Comparison of ENCODE assay signal across 8 mouse cellular contexts in genomic region chr15:59864746-59865499, GRCm38 (mm10).
A peak's percentile ranks its signal among the peaks of the same experiment; 100 is the strongest.
DNase-seq lines count a peak whose midpoint lies in the region; ATAC-seq and TF ChIP-seq lines count a peak whose summit lies in the region.

No protein-coding gene starts in this region.

- no peak for ATAC-seq in hindbrain, embryonic 11.5 days (ENCODE audit: low FRiP score)
- ATAC-seq in hindbrain, embryonic 13.5 days (ENCODE audit: low FRiP score) = no peak
- no peak for ATAC-seq in embryonic facial prominence, embryonic 13.5 days (ENCODE audit: insufficient number of reproducible peaks, insufficient read depth, low FRiP score, low TSS enrichment, low read depth)

- H3K4me3 ChIP-seq in hindbrain, embryonic 11.5 days (ENCODE audit: low read depth, low read length) = no peak overlapping the region
- H3K4me3 ChIP-seq in hindbrain, embryonic 13.5 days = no peak overlapping the region
- H3K4me3 ChIP-seq in ES-E14 (ENCODE audit: insufficient read depth in 1 of 2, low read depth in 1 of 2, low read length in 2 of 2, poor library complexity in 1 of 2, severe bottlenecking in 1 of 2) (no peak overlapping the region), macrophage (ENCODE audit: inconsistent target) (no peak overlapping the region)
- no peak overlapping the region for H3K4me3 ChIP-seq in embryonic facial prominence, embryonic 13.5 days

- no peaks in the 10 kb centered on the region for H3K27me3 ChIP-seq in hindbrain, embryonic 11.5 days (ENCODE audit: control insufficient read depth, insufficient read depth, low read length)
- no peaks in the 10 kb centered on the region for H3K27me3 ChIP-seq in hindbrain, embryonic 13.5 days
- H3K27me3 ChIP-seq in embryonic facial prominence, embryonic 13.5 days = peaks cover 4% of the 10 kb centered on the region; the same call in 1 of the 2 replicates

- H3K27ac ChIP-seq in hindbrain, embryonic 11.5 days (ENCODE audit: low read depth, low read length) = no peak overlapping the region
- H3K27ac ChIP-seq in hindbrain, embryonic 13.5 days = no peak overlapping the region
- H3K27ac ChIP-seq in ES-E14 (ENCODE audit: insufficient read depth, low read depth, low read length, poor library complexity, severe bottlenecking) (no peak overlapping the region), macrophage (peak overlapping the region; percentile 51)
- no peak overlapping the region for H3K27ac ChIP-seq in embryonic facial prominence, embryonic 13.5 days

- DNase-seq in hindbrain, embryonic 11.5 days (ENCODE audit: low spot score) = peak; percentile 76
- peak; percentile 38 for DNase-seq in ES-E14 (ENCODE audit: low read depth, low spot score)
- peak; percentile 73 for DNase-seq in induced T-regulatory cell, adult 2 months (ENCODE audit: low read depth)
- peak; percentile 19 for DNase-seq in thymus, postnatal 25 days
- no peak for DNase-seq in urinary bladder, adult 18-20 months (ENCODE audit: low spot score in 2 of 2)

- H3K9me3 ChIP-seq in hindbrain, embryonic 11.5 days (ENCODE audit: control insufficient read depth, low read length) = no peaks in the 10 kb centered on the region
- H3K9me3 ChIP-seq in hindbrain, embryonic 13.5 days = no peaks in the 10 kb centered on the region
- no peaks in the 10 kb centered on the region for H3K9me3 ChIP-seq in ES-E14 (ENCODE audit: control insufficient read depth, insufficient read depth, low read depth, low read length)
- H3K9me3 ChIP-seq in embryonic facial prominence, embryonic 13.5 days = no peaks in the 10 kb centered on the region

- H3K36me3 ChIP-seq in hindbrain, embryonic 11.5 days (ENCODE audit: control insufficient read depth, insufficient read depth, low read length) = no peaks in the 10 kb centered on the region
- no peaks in the 10 kb centered on the region for H3K36me3 ChIP-seq in hindbrain, embryonic 13.5 days
- H3K36me3 ChIP-seq in ES-E14 (ENCODE audit: control insufficient read depth, insufficient read depth, low read length, poor library complexity, severe bottlenecking) (no peaks in the 10 kb centered on the region), macrophage (ENCODE audit: inconsistent target) (no peaks in the 10 kb centered on the region)
- H3K36me3 ChIP-seq in embryonic facial prominence, embryonic 13.5 days = no peaks in the 10 kb centered on the region

- no peaks in the 10 kb centered on the region for H3K4me1 ChIP-seq in hindbrain, embryonic 11.5 days (replicated peaks; ENCODE audit: control insufficient read depth, insufficient read depth, low read length)
- H3K4me1 ChIP-seq in hindbrain, embryonic 13.5 days (replicated peaks) = no peaks in the 10 kb centered on the region
- H3K4me1 ChIP-seq in ES-E14 (ENCODE audit: control insufficient read depth in 2 of 2, insufficient read depth in 2 of 2, low read length in 2 of 2, poor library complexity in 1 of 2) = no peaks in the 10 kb centered on the region
- H3K4me1 ChIP-seq in embryonic facial prominence, embryonic 13.5 days = no peaks in the 10 kb centered on the region

- H3K9ac ChIP-seq in hindbrain, embryonic 11.5 days (ENCODE audit: low read depth, low read length) = no peak overlapping the region
- H3K9ac ChIP-seq in hindbrain, embryonic 13.5 days = no peak overlapping the region
- no peak overlapping the region for H3K9ac ChIP-seq in ES-E14 (ENCODE audit: insufficient read depth, low read depth, low read length, poor library complexity, severe bottlenecking)
- H3K9ac ChIP-seq in embryonic facial prominence, embryonic 13.5 days = no peak overlapping the region

- no peaks in the 10 kb centered on the region for H3K79me2 ChIP-seq in macrophage (ENCODE audit: inconsistent target)

- WGBS in hindbrain, embryonic 11.5 days = 53% methylated on average over 18 of the region's 18 CpGs
- 49% methylated on average over 18 of the region's 18 CpGs for WGBS in hindbrain, embryonic 13.5 days
- 46% methylated on average over 18 of the region's 18 CpGs for WGBS in embryonic facial prominence, embryonic 13.5 days
- 13% methylated on average over 18 of the region's 18 CpGs for WGBS in macrophage (ENCODE audit: missing documents)

- in situ Hi-C loops in ES-E14 (cut with MboI; ENCODE audit: low sequenced_read_pairs in 2 of 2, unreplicated experiment in 2 of 2) = loop anchor here (10.0 kb wide), 1 partner anchor 470 kb away; no protein-coding TSS in a partner anchor

- H3K4me2 ChIP-seq in hindbrain, embryonic 11.5 days (replicated peaks; ENCODE audit: low read depth, low read length) = no peak overlapping the region
- no peak overlapping the region for H3K4me2 ChIP-seq in hindbrain, embryonic 13.5 days
- peak overlapping the region; percentile 38 for H3K4me2 ChIP-seq in embryonic facial prominence, embryonic 13.5 days

TF ChIP-seq in ES-E14, 5 proteins besides CTCF, POLR2A, EP300 and RAD21:
- TF ChIP-seq ZC3H11A (IDR thresholded peaks at IDR 0.05; ENCODE audit: borderline replicate concordance, low read depth, low read length) = peak; percentile 40; the same call in 1 of the 2 replicates
- TF ChIP-seq MAFK (IDR thresholded peaks at IDR 0.05; ENCODE audit: insufficient read depth, low read depth, low read length) = no peak

Comparison
In these comparisons a context has a peak if more than half of its experiments do, and no peak if none do; other contexts are left out.
1. DNase-seq: peak in hindbrain, embryonic 11.5 days (single experiment), ES-E14 (single experiment), induced T-regulatory cell, adult 2 months (single experiment) and thymus, postnatal 25 days (single experiment); none in urinary bladder, adult 18-20 months (0 of 2).